Mouse (Mus musculus) splenic B cell, adult 2 months (primary cell): ENCODE results near the gene Fam234a.
"Not testable (repeated sequence)": the region's sequence is repeated elsewhere in the genome, so short reads cannot be mapped to it uniquely, and the experiment has no call there.

ENCODE experiments used
- DNase-seq: peaks from one replicate; pipeline ENCODE4 v3.0.0-alpha.2; 2011; ENCODE audit warnings: low read depth, low spot score
- H3K27me3 ChIP-seq: 2 replicates; pipeline ENCODE4 v1.6.1; 2012; ENCODE audit warnings: mild to moderate bottlenecking, low read length, moderate library complexity, mixed read lengths; ENCODE audit not compliant: control insufficient read depth, poor library complexity, insufficient read depth, severe bottlenecking
- H3K36me3 ChIP-seq: 2 replicates; pipeline ENCODE4 v1.6.1; 2012; ENCODE audit warnings: mild to moderate bottlenecking, low read length, moderate library complexity, mixed read lengths; ENCODE audit not compliant: control insufficient read depth, poor library complexity, insufficient read depth, severe bottlenecking

Fam234a gene

GRCm38 (mm10) chr17:26206392-26206791 lies 37.6 kb downstream of the Fam234a start:
- Histone ChIP-seq H3K27me3 (no peaks in the 10 kb centered on the region), H3K36me3 (no peaks in the 10 kb centered on the region)
- DNase-seq = no peak

GRCm38 (mm10) chr17:26204766-26205165 lies 39.3 kb downstream of the Fam234a start:
- H3K36me3 ChIP-seq = no peaks in the 10 kb centered on the region
- no peak for DNase-seq

GRCm38 (mm10) chr17:26203321-26203811 lies 40.7 kb downstream of the Fam234a start:
- no peaks in the 10 kb centered on the region for H3K27me3 ChIP-seq
- DNase-seq = peak; percentile 37
- no peaks in the 10 kb centered on the region for H3K36me3 ChIP-seq

More at GRCm38 (mm10) chr17:26204766-26205165, 39.3 kb downstream of the Fam234a start:
- no peaks in the 10 kb centered on the region for H3K27me3 ChIP-seq

- DNase-seq = peak; percentile 48
- no peaks in the 10 kb centered on the region for H3K27me3 ChIP-seq
- no peaks in the 10 kb centered on the region for H3K36me3 ChIP-seq
These were observed 41.3 kb downstream of the Fam234a start, which contains the start of gene Rgs11 for GRCm38 (mm10) chr17:26202737-26203136. Rgs11 (plus strand) TSS chr17:26202951.

GRCm38 (mm10) chr17:26201998-26202397 lies 42.0 kb downstream of the Fam234a start:
- Histone ChIP-seq H3K27me3 (no peaks in the 10 kb centered on the region), H3K36me3 (no peaks in the 10 kb centered on the region)
- DNase-seq = no peak

GRCm38 (mm10) chr17:26200831-26201705 lies 43.0 kb downstream of the Fam234a start:
- H3K36me3 ChIP-seq = no peaks in the 10 kb centered on the region
- no peaks in the 10 kb centered on the region for H3K27me3 ChIP-seq
- DNase-seq = peak; percentile 32

DNA sequence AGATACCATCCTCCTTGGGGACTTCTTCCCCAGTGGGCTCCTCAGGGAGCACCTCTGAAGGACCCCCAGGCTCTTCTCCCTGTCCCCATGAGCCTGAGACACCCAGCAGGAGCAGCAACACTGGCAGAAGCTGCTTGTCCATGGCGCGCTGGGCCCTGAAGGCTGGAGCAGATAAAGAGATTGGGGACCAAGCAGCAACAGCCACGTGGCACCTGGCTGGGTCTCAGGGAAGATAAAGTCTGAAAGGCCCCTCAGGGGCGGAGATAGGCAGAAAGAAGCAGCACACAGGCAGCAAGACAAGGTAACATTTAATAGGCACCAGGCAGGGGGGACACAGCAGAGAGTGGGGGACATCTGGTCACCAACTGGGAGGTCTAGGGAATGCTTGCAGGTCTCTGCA lies 45.1 kb downstream of the Fam234a start, which contains the start of gene Pdia2:
TSS of gene Pdia2 (minus strand) at position 196 of the 400 bp plus-strand sequence.
- Histone ChIP-seq H3K36me3 (peaks cover 2% of the 10 kb centered on the region), H3K27me3 (no peaks in the 10 kb centered on the region)
- no peak for DNase-seq

DNA sequence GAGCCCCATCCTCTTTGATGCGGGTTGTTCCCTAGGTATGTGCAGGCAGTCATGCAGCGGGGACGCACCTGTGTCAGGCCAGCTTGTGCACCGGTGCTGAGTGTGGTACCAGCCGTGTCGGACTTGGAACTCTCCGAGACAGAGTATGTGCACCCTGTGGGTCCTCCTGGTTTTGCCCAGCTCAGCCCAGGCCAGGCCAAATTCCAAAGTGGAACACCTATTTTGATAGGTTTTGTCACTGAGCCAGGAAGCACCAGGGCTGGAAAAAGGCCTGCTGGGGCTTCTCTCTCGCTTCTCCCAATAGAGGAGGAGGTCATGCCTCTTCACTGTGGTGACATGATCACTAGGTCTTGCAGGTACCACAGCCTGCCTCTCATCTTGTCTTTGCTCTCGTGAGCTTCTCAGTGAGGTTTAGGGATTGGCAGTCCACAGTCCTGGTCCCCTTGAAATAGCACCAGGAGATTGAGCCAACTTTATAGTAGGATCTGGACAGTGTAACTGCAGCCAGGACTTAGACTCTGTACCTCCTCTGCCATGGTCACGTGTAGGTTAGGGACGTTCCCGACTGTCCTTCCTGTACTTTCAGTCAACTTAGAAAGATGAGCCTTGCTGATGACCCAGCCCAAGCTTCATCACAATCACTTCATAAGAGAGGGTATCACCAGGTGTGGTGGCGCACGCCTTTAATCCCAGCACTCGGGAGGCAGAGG lies 51.4 kb downstream of the Fam234a start:
- no peaks in the 10 kb centered on the region for H3K27me3 ChIP-seq
- no peak for DNase-seq
- H3K36me3 ChIP-seq = peaks cover 5% of the 10 kb centered on the region

- H3K27me3 ChIP-seq, H3K36me3 ChIP-seq: not testable (repeated sequence)
- peak; percentile 48 for DNase-seq
These were observed 52.6 kb downstream of the Fam234a start for GRCm38 (mm10) chr17:26191486-26191885.

- no peak for DNase-seq
- Histone ChIP-seq H3K27me3 (no peaks in the 10 kb centered on the region), H3K36me3 (peaks cover 3% of the 10 kb centered on the region)
These were observed 55.8 kb downstream of the Fam234a start for GRCm38 (mm10) chr17:26188091-26188805.

- Histone ChIP-seq H3K27me3 (no peaks in the 10 kb centered on the region), H3K36me3 (peaks cover 1% of the 10 kb centered on the region)
- no peak for DNase-seq
These were observed 56.5 kb downstream of the Fam234a start for GRCm38 (mm10) chr17:26187592-26187991.

DNA sequence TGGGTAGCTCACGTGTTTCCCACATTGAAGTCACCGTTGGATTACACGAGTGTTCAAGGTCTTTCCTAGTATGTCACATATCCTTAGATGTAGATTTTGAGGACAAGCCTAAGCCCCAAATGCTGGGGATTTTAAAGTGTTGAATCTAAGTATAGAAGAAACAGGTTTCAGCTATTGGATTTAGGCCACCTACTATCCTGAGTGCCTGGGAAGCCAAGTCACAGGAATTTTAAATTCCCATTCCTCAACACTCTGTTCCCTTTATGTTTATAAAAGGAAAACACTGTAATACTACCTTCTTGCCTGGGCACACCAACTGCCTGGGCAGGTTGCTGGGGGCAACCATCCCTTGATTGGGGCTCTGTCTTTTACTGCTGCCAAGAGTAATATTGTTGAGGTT lies 62.9 kb downstream of the Fam234a start:
- H3K27me3 ChIP-seq = no peaks in the 10 kb centered on the region

GRCm38 (mm10) chr17:26178611-26179010 lies 65.4 kb downstream of the Fam234a start:
- H3K27me3 ChIP-seq = no peaks in the 10 kb centered on the region
- H3K36me3 ChIP-seq = peaks cover 6% of the 10 kb centered on the region
- DNase-seq = no peak

More for the DNA sequence above, 62.9 kb downstream of the Fam234a start:
- no peak for DNase-seq
- H3K36me3 ChIP-seq = peaks cover 5% of the 10 kb centered on the region

- not testable (repeated sequence) for H3K27me3 ChIP-seq, DNase-seq, H3K36me3 ChIP-seq
These were observed 68.8 kb downstream of the Fam234a start for GRCm38 (mm10) chr17:26175248-26175647.
